9 mouse cellular contexts compared by ENCODE assay signal in genomic region chr7:100965079-100965478, GRCm38 (mm10). TPM values are rescaled to one million over a fixed set of nuclear protein-coding genes. Genes with fewer than 3 reads are reported as not detected.
DNase-seq lines count a peak whose midpoint lies in the region; TF ChIP-seq lines count a peak whose summit lies in the region.
"Had no signal": no experiment of that assay in that cellular context is flagged by ENCODE, and none has a peak within 500 bp of the region (broad histone marks: within the 10 kb centered on the region; RNA-seq: fewer than 3 reads in every experiment).

No protein-coding gene starts in this region.

- intact Hi-C loops in gastrocnemius, postnatal 36 days (cut with DNase I) = loop anchor here (1.0 kb wide), 1 partner anchor 22 kb away; no protein-coding TSS in a partner anchor

- no peak overlapping the region for H3K27ac ChIP-seq in thymus, adult 2 months (ENCODE audit: control insufficient read depth, insufficient read depth, low read length)
- no peak overlapping the region for H3K27ac ChIP-seq in embryonic fibroblast, embryonic 13.5 days (ENCODE audit: insufficient read depth, low read length)
- H3K27ac ChIP-seq: limb, embryonic 15.5 days had no signal

- H3K36me3 ChIP-seq in thymus, adult 2 months (ENCODE audit: control insufficient read depth, insufficient read depth, low read length) = no peaks in the 10 kb centered on the region
- H3K36me3 ChIP-seq: limb, embryonic 15.5 days had no signal

- no peak for TF ChIP-seq POLR2A in thymus, adult 2 months (IDR thresholded peaks at IDR 0.05; ENCODE audit: control insufficient read depth, extremely low read depth, insufficient read depth, low read length, poor library complexity)
- TF ChIP-seq POLR2A in embryonic fibroblast, embryonic 13.5 days (IDR thresholded peaks at IDR 0.05; ENCODE audit: low read depth, low read length) = no peak

- no peaks in the 10 kb centered on the region for H3K4me1 ChIP-seq in thymus, adult 2 months (replicated peaks; ENCODE audit: control insufficient read depth, insufficient read depth, low read length)
- no peaks in the 10 kb centered on the region for H3K4me1 ChIP-seq in embryonic fibroblast, embryonic 13.5 days (ENCODE audit: control insufficient read depth, insufficient read depth, low read length)

- peak; percentile 89 for TF ChIP-seq CTCF in thymus, adult 2 months (IDR thresholded peaks at IDR 0.05; ENCODE audit: borderline replicate concordance, control insufficient read depth, extremely low read depth, insufficient read depth, low read length, poor library complexity)
- peak; percentile 42; the same call in 1 of the 2 replicates for TF ChIP-seq CTCF in embryonic fibroblast, embryonic 13.5 days (IDR thresholded peaks at IDR 0.05; ENCODE audit: borderline replicate concordance, insufficient read depth, low read length)

- WGBS in thymus, adult 2 months = 43% methylated on average over 4 of the region's 4 CpGs

- peak; percentile 43 for DNase-seq in gastrocnemius, adult 18-20 months (ENCODE audit: low spot score)
- DNase-seq in gastrocnemius, postnatal 36 days = no peak
- peak; percentile 14 for DNase-seq in thymus, adult 2 months
- DNase-seq in thymus, postnatal 36 days = no peak
- peak; percentile 35 for DNase-seq in lung, postnatal 36 days
- DNase-seq in right cerebral cortex, postnatal 25 days = no peak
- no peak for DNase-seq in testis, postnatal 10 days (ENCODE audit: low spot score)

- H3K27me3 ChIP-seq in thymus, adult 2 months (ENCODE audit: control insufficient read depth, insufficient read depth, low read length) = no peaks in the 10 kb centered on the region
- H3K27me3 ChIP-seq: limb, embryonic 15.5 days had no signal

- H3K4me3 ChIP-seq in thymus, adult 2 months (ENCODE audit: control insufficient read depth, insufficient read depth, low read length) = no peak overlapping the region
- no peak overlapping the region for H3K4me3 ChIP-seq in embryonic fibroblast, embryonic 13.5 days (ENCODE audit: insufficient read depth, low read length)
- H3K4me3 ChIP-seq: limb, embryonic 15.5 days had no signal

RNA-seq across cellular contexts. Expression of gene P2ry6, which starts 9.4 kb away (rescaled TPM):
- total RNA-seq in gastrocnemius, adult 18-20 months (2021) = under 1 TPM; 0.59 to 0.90 TPM
- 1 to 10 TPM; 1.1 TPM for total RNA-seq in gastrocnemius, postnatal 36 days (2021)
- polyA plus RNA-seq in thymus, adult 2 months (2012; rRNA removed) = 27.1 and 36.0 TPM in 2 replicates
- 1.4 and 1.6 TPM in 2 replicates for polyA plus RNA-seq in embryonic fibroblast, embryonic 13.5 days (2011; ENCODE audit: insufficient read length, low read depth, missing spikeins)

RNA-seq across cellular contexts. Expression of gene Arhgef17, which starts 33.2 kb away (rescaled TPM):
- 10 to 100 TPM; 32.1 to 35.5 TPM for total RNA-seq in gastrocnemius, adult 18-20 months (2021)
- 10 to 100 TPM; 19.3 to 19.6 TPM for total RNA-seq in gastrocnemius, postnatal 36 days (2021)
- 8.1 and 11.1 TPM in 2 replicates for polyA plus RNA-seq in thymus, adult 2 months (2012; rRNA removed)
- polyA plus RNA-seq in embryonic fibroblast, embryonic 13.5 days (2011; ENCODE audit: insufficient read length, low read depth, missing spikeins) = 43.1 and 54.8 TPM in 2 replicates

RNA-seq across cellular contexts. Expression of gene P2ry2, which starts 47.6 kb away (rescaled TPM):
- total RNA-seq in gastrocnemius, adult 18-20 months (2021) = 10 to 100 TPM; 30.7 to 32.7 TPM
- total RNA-seq in gastrocnemius, postnatal 36 days (2021) = 10 to 100 TPM; 29.6 to 44.9 TPM
- 4.3 and 5.3 TPM in 2 replicates for polyA plus RNA-seq in thymus, adult 2 months (2012; rRNA removed)
- polyA plus RNA-seq in embryonic fibroblast, embryonic 13.5 days (2011; ENCODE audit: insufficient read length, low read depth, missing spikeins) = 2.4 and 5.8 TPM in 2 replicates

Comparison
In these comparisons a context has a peak if more than half of its experiments do, and no peak if none do; other contexts are left out.
1. DNase-seq: peak in gastrocnemius, adult 18-20 months (single experiment), thymus, adult 2 months (single experiment) and lung, postnatal 36 days (single experiment); none in gastrocnemius, postnatal 36 days (0 of 2), thymus, postnatal 36 days (0 of 2), right cerebral cortex, postnatal 25 days (single experiment) and testis, postnatal 10 days (single experiment).